13 mouse cellular contexts compared by ENCODE assay signal in the genomic region with DNA sequence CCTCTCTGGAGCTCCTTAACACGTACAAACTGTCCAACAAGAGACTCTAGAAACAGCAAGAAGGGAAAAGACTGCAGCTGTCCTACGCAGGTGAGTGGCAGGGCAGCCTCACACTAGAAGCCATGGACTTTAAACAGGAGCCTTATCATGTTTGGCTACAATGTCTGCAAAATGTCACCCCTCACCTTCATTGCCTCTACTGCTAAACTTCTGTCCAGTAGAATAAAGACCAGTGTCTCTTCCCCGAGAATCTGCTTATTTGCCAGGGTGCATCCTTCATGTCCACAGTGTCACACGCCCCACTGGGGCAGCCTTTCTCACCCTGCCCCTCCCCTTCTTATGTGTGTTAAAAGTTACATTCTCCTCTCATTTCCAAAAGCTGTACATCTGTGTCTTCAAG.
DNase-seq lines count a peak whose midpoint lies in the region; ATAC-seq and TF ChIP-seq lines count a peak whose summit lies in the region.
"Had no signal": no experiment of that assay in that cellular context is flagged by ENCODE, and none has a peak within 500 bp of the region (broad histone marks: within the 10 kb centered on the region; RNA-seq: fewer than 3 reads in every experiment).

No protein-coding gene starts in this region.

- WGBS in heart, adult 2 months, result 54% methylated on average over 4 of the region's 4 CpGs
- 12% methylated on average over 4 of the region's 4 CpGs for WGBS in liver, adult 2 months
- WGBS in liver, embryonic 11.5 days, result 63% methylated on average over 4 of the region's 4 CpGs
- 36% methylated on average over 4 of the region's 4 CpGs for WGBS in heart, postnatal 0 days
- WGBS in stomach, embryonic 15.5 days, result 64% methylated on average over 4 of the region's 4 CpGs

- H3K9me3 ChIP-seq in liver, embryonic 11.5 days (ENCODE audit: control insufficient read depth, low read length), result no peaks in the 10 kb centered on the region
- H3K9me3 ChIP-seq in heart, postnatal 0 days (replicated peaks; ENCODE audit: control insufficient read depth, low read length), result no peaks in the 10 kb centered on the region
- no peaks in the 10 kb centered on the region for H3K9me3 ChIP-seq in stomach, embryonic 15.5 days
- H3K9me3 ChIP-seq: limb, embryonic 13.5 days had no signal

- no peak for TF ChIP-seq EP300 in heart, adult 2 months (IDR thresholded peaks at IDR 0.05; ENCODE audit: insufficient read depth, low read depth, low read length)
- no peak for TF ChIP-seq EP300 in heart, postnatal 0 days (IDR thresholded peaks at IDR 0.05; ENCODE audit: low read depth)

- H3K27me3 ChIP-seq in heart, adult 2 months (ENCODE audit: control insufficient read depth, insufficient read depth, low read length), result no peaks in the 10 kb centered on the region
- H3K27me3 ChIP-seq in liver, adult 2 months (ENCODE audit: control insufficient read depth, insufficient read depth, low read length), result no peaks in the 10 kb centered on the region
- H3K27me3 ChIP-seq in liver, embryonic 11.5 days (replicated peaks; ENCODE audit: control insufficient read depth, insufficient read depth, low read length), result no peaks in the 10 kb centered on the region
- H3K27me3 ChIP-seq in heart, postnatal 0 days (ENCODE audit: control insufficient read depth, insufficient read depth, low read length), result no peaks in the 10 kb centered on the region
- H3K27me3 ChIP-seq in stomach, embryonic 15.5 days (replicated peaks), result no peaks in the 10 kb centered on the region
- H3K27me3 ChIP-seq: limb, embryonic 13.5 days; megakaryocyte, embryonic 14.5 days had no signal

- intact Hi-C loops in heart, adult 2 months (cut with DNase I), result no loop called here
- intact Hi-C loops in heart, postnatal 10 days (cut with DNase I), result no loop called here

- peaks cover 34% of the 10 kb centered on the region for H3K36me3 ChIP-seq in heart, adult 2 months (ENCODE audit: control insufficient read depth, insufficient read depth, low read length)
- H3K36me3 ChIP-seq in liver, adult 2 months (ENCODE audit: control insufficient read depth, insufficient read depth, low read length), result no peaks in the 10 kb centered on the region
- H3K36me3 ChIP-seq in liver, embryonic 11.5 days (ENCODE audit: control insufficient read depth, insufficient read depth, low read length), result no peaks in the 10 kb centered on the region
- 0 out of 2 replicates have a peak, but pooled peaks cover 3% of the 10 kb centered on the region for H3K36me3 ChIP-seq in heart, postnatal 0 days (replicated peaks; ENCODE audit: control insufficient read depth, insufficient read depth, low read length)
- no peaks in the 10 kb centered on the region for H3K36me3 ChIP-seq in stomach, embryonic 15.5 days

- TF ChIP-seq CTCF in heart, adult 2 months (IDR thresholded peaks at IDR 0.05), result no peak
- no peak for TF ChIP-seq CTCF in liver, adult 2 months (IDR thresholded peaks at IDR 0.05; ENCODE audit: low read depth, low read length)
- TF ChIP-seq CTCF in heart, postnatal 0 days (IDR thresholded peaks at IDR 0.05; ENCODE audit: low read depth), result no peak

- no peak overlapping the region for H3K9ac ChIP-seq in heart, adult 2 months (ENCODE audit: low read depth, low read length)
- H3K9ac ChIP-seq in liver, adult 2 months (ENCODE audit: low read depth, low read length), result no peak overlapping the region
- H3K9ac ChIP-seq in liver, embryonic 11.5 days (ENCODE audit: low read depth, low read length), result no peak overlapping the region
- H3K9ac ChIP-seq in heart, postnatal 0 days (replicated peaks; ENCODE audit: low read depth, low read length), result no peak overlapping the region; the same call in 1 of the 2 replicates
- no peak overlapping the region for H3K9ac ChIP-seq in stomach, embryonic 15.5 days
- H3K9ac ChIP-seq: limb, embryonic 13.5 days had no signal

- H3K4me3 ChIP-seq in heart, adult 2 months, result no peak overlapping the region
- no peak overlapping the region for H3K4me3 ChIP-seq in liver, adult 2 months (ENCODE audit: insufficient read depth, low read depth, low read length)
- no peak overlapping the region for H3K4me3 ChIP-seq in liver, embryonic 11.5 days (ENCODE audit: low read depth, low read length)
- H3K4me3 ChIP-seq in heart, postnatal 0 days (ENCODE audit: low read depth, low read length), result no peak overlapping the region
- H3K4me3 ChIP-seq in stomach, embryonic 15.5 days (replicated peaks), result no peak overlapping the region
- H3K4me3 ChIP-seq: limb, embryonic 13.5 days; megakaryocyte, embryonic 14.5 days had no signal

- peaks cover 5% of the 10 kb centered on the region for H3K79me2 ChIP-seq in heart, adult 2 months (replicated peaks; ENCODE audit: control insufficient read depth, insufficient read depth, low read length)
- H3K79me2 ChIP-seq in liver, adult 2 months (ENCODE audit: control insufficient read depth, insufficient read depth, low read length), result peaks cover 12% of the 10 kb centered on the region; the same call in 1 of the 2 replicates

- peak overlapping the region; percentile 54 for H3K27ac ChIP-seq in heart, adult 2 months
- peak overlapping the region; percentile 84 for H3K27ac ChIP-seq in liver, adult 2 months (replicated peaks; ENCODE audit: insufficient read depth, low read depth, low read length)
- no peak overlapping the region for H3K27ac ChIP-seq in liver, embryonic 11.5 days (ENCODE audit: low read depth, low read length)
- peak overlapping the region; percentile 79 for H3K27ac ChIP-seq in heart, postnatal 0 days (ENCODE audit: low read depth)
- H3K27ac ChIP-seq in stomach, embryonic 15.5 days, result peak overlapping the region; percentile 40; the same call in 1 of the 2 replicates

- no peak overlapping the region; the same call in 1 of the 2 replicates for H3K4me2 ChIP-seq in liver, embryonic 11.5 days
- H3K4me2 ChIP-seq in heart, postnatal 0 days (ENCODE audit: low read depth, low read length), result no peak overlapping the region
- H3K4me2 ChIP-seq in stomach, embryonic 15.5 days, result no peak overlapping the region
- H3K4me2 ChIP-seq: limb, embryonic 13.5 days had no signal

- no peak for TF ChIP-seq POLR2A in heart, adult 2 months (IDR thresholded peaks at IDR 0.05; ENCODE audit: insufficient read depth, low read depth, low read length)
- TF ChIP-seq POLR2A in liver, adult 2 months (IDR thresholded peaks at IDR 0.05; ENCODE audit: extremely low read depth, insufficient read depth, low read length), result no peak

- peaks cover 13% of the 10 kb centered on the region for H3K4me1 ChIP-seq in heart, adult 2 months (ENCODE audit: control insufficient read depth, insufficient read depth, low read length)
- H3K4me1 ChIP-seq in liver, adult 2 months (ENCODE audit: control insufficient read depth, insufficient read depth, low read length), result peaks cover 35% of the 10 kb centered on the region
- H3K4me1 ChIP-seq in liver, embryonic 11.5 days (replicated peaks; ENCODE audit: control insufficient read depth, insufficient read depth, low read length), result no peaks in the 10 kb centered on the region; the same call in none of the 2 replicates
- peaks cover 49% of the 10 kb centered on the region for H3K4me1 ChIP-seq in heart, postnatal 0 days (ENCODE audit: control insufficient read depth, insufficient read depth)
- peaks cover 38% of the 10 kb centered on the region for H3K4me1 ChIP-seq in stomach, embryonic 15.5 days
- H3K4me1 ChIP-seq: megakaryocyte, embryonic 14.5 days had no signal

- DNase-seq in heart, adult 2 months, result no peak
- DNase-seq in heart, postnatal 10 days, result no peak
- DNase-seq in liver, adult 2 months (ENCODE audit: extremely low read depth, low read depth, low spot score), result peak; percentile 86
- no peak for DNase-seq in liver, embryonic 11.5 days (ENCODE audit: low spot score)
- DNase-seq in heart, postnatal 0 days (ENCODE audit: low spot score), result no peak
- DNase-seq in cerebellum, postnatal 36 days, result no peak
- DNase-seq: cerebellum, adult 8-10 months; gastrocnemius, postnatal 36 days; kidney, postnatal 4 days; thymus, postnatal 36 days had no signal

- ATAC-seq in liver, embryonic 11.5 days (replicated peaks; ENCODE audit: low FRiP score), result no peak
- ATAC-seq in heart, postnatal 0 days (ENCODE audit: insufficient read depth, low read depth), result no peak
- no peak for ATAC-seq in stomach, embryonic 15.5 days (ENCODE audit: insufficient read depth, low FRiP score, low read depth)
